Mouse (Mus musculus): ENCODE data around the gene Pdpn. TPM values are rescaled to one million over a fixed set of nuclear protein-coding genes. Genes with fewer than 3 reads are reported as not detected.

Gene Pdpn
- polyA plus RNA-seq, 1 experiment, result 179 TPM

- no peaks in the 10 kb centered on the region for H3K27me3 ChIP-seq (ENCODE audit: control insufficient read depth, insufficient read depth, low read length, poor library complexity, severe bottlenecking)
- no peak overlapping the region for H3K4me3 ChIP-seq (ENCODE audit: low read depth, low read length)
- no peak for TF ChIP-seq POLR2A (IDR thresholded peaks at IDR 0.05; ENCODE audit: insufficient read depth, low read length)
- TF ChIP-seq CTCF (IDR thresholded peaks at IDR 0.05; ENCODE audit: low read depth, low read length), result no peak
- no peak for TF ChIP-seq EP300 (IDR thresholded peaks at IDR 0.05; ENCODE audit: insufficient read depth, low read depth, low read length)
Observed at GRCm38 (mm10) chr4:143253356-143253755, 46.0 kb downstream of the Pdpn start.

GRCm38 (mm10) chr4:143248050-143248449 is 51.3 kb downstream of the Pdpn start:
- Histone ChIP-seq H3K9ac (ENCODE audit: low read depth, poor library complexity, severe bottlenecking) (no peak overlapping the region), H3K4me1 (ENCODE audit: control insufficient read depth, insufficient read depth, low read length) (no peaks in the 10 kb centered on the region), H3K9me3 (replicated peaks; ENCODE audit: control insufficient read depth, insufficient read depth, low read length, poor library complexity, severe bottlenecking) (no peaks in the 10 kb centered on the region), H3K4me3 (ENCODE audit: low read depth, low read length) (no peak overlapping the region), H3K36me3 (ENCODE audit: control insufficient read depth, insufficient read depth, low read length, poor library complexity, severe bottlenecking) (no peaks in the 10 kb centered on the region), H3K27ac (ENCODE audit: insufficient read depth, low read length) (no peak overlapping the region), H3K27me3 (ENCODE audit: control insufficient read depth, insufficient read depth, low read length, poor library complexity, severe bottlenecking) (no peaks in the 10 kb centered on the region)
- TF ChIP-seq CTCF (IDR thresholded peaks at IDR 0.05; ENCODE audit: low read depth, low read length), result peak; percentile 77
- TF ChIP-seq EP300 (IDR thresholded peaks at IDR 0.05; ENCODE audit: insufficient read depth, low read depth, low read length), result no peak

More at GRCm38 (mm10) chr4:143253356-143253755, 46.0 kb downstream of the Pdpn start:
- no peaks in the 10 kb centered on the region for H3K9me3 ChIP-seq (replicated peaks; ENCODE audit: control insufficient read depth, insufficient read depth, low read length, poor library complexity, severe bottlenecking)
- H3K4me1 ChIP-seq (ENCODE audit: control insufficient read depth, insufficient read depth, low read length), result no peaks in the 10 kb centered on the region
- H3K36me3 ChIP-seq (ENCODE audit: control insufficient read depth, insufficient read depth, low read length, poor library complexity, severe bottlenecking), result no peaks in the 10 kb centered on the region
- H3K9ac ChIP-seq (ENCODE audit: low read depth, poor library complexity, severe bottlenecking), result no peak overlapping the region
- H3K27ac ChIP-seq (ENCODE audit: insufficient read depth, low read length), result no peak overlapping the region

- no peak for TF ChIP-seq CTCF (IDR thresholded peaks at IDR 0.05; ENCODE audit: low read depth, low read length)
- peak; percentile 51 for TF ChIP-seq POLR2A (IDR thresholded peaks at IDR 0.05; ENCODE audit: insufficient read depth, low read length)
- no peaks in the 10 kb centered on the region for H3K9me3 ChIP-seq (replicated peaks; ENCODE audit: control insufficient read depth, insufficient read depth, low read length, poor library complexity, severe bottlenecking)
Observed at GRCm38 (mm10) chr4:143241294-143241693, 58.1 kb downstream of the Pdpn start.

GRCm38 (mm10) chr4:143239615-143240201 is 59.7 kb downstream of the Pdpn start:
- Histone ChIP-seq H3K9me3 (replicated peaks; ENCODE audit: control insufficient read depth, insufficient read depth, low read length, poor library complexity, severe bottlenecking) (no peaks in the 10 kb centered on the region), H3K27me3 (ENCODE audit: control insufficient read depth, insufficient read depth, low read length, poor library complexity, severe bottlenecking) (no peaks in the 10 kb centered on the region), H3K27ac (ENCODE audit: insufficient read depth, low read length) (peak overlapping the region; percentile 99), H3K4me3 (ENCODE audit: low read depth, low read length) (peak overlapping the region; percentile 44), H3K9ac (ENCODE audit: low read depth, poor library complexity, severe bottlenecking) (peak overlapping the region; percentile 83), H3K36me3 (ENCODE audit: control insufficient read depth, insufficient read depth, low read length, poor library complexity, severe bottlenecking) (no peaks in the 10 kb centered on the region), H3K4me1 (ENCODE audit: control insufficient read depth, insufficient read depth, low read length) (peaks cover 2% of the 10 kb centered on the region)
- TF ChIP-seq CTCF (IDR thresholded peaks at IDR 0.05; ENCODE audit: low read depth, low read length) (no peak), EP300 (IDR thresholded peaks at IDR 0.05; ENCODE audit: insufficient read depth, low read depth, low read length) (no peak), POLR2A (IDR thresholded peaks at IDR 0.05; ENCODE audit: insufficient read depth, low read length) (peak; percentile 29)

More at GRCm38 (mm10) chr4:143241294-143241693, 58.1 kb downstream of the Pdpn start:
- Histone ChIP-seq H3K27ac (ENCODE audit: insufficient read depth, low read length) (peak overlapping the region; percentile 64), H3K27me3 (ENCODE audit: control insufficient read depth, insufficient read depth, low read length, poor library complexity, severe bottlenecking) (no peaks in the 10 kb centered on the region), H3K4me3 (ENCODE audit: low read depth, low read length) (peak overlapping the region; percentile 65), H3K4me1 (ENCODE audit: control insufficient read depth, insufficient read depth, low read length) (peaks cover 2% of the 10 kb centered on the region), H3K36me3 (ENCODE audit: control insufficient read depth, insufficient read depth, low read length, poor library complexity, severe bottlenecking) (no peaks in the 10 kb centered on the region), H3K9ac (ENCODE audit: low read depth, poor library complexity, severe bottlenecking) (peak overlapping the region; percentile 49; the same call in 1 of the 2 replicates)

GRCm38 (mm10) chr4:143239117-143239516 is 60.2 kb downstream of the Pdpn start:
- Histone ChIP-seq H3K27me3 (ENCODE audit: control insufficient read depth, insufficient read depth, low read length, poor library complexity, severe bottlenecking) (no peaks in the 10 kb centered on the region), H3K36me3 (ENCODE audit: control insufficient read depth, insufficient read depth, low read length, poor library complexity, severe bottlenecking) (no peaks in the 10 kb centered on the region), H3K4me3 (ENCODE audit: low read depth, low read length) (peak overlapping the region; percentile 20), H3K9ac (ENCODE audit: low read depth, poor library complexity, severe bottlenecking) (peak overlapping the region; percentile 83), H3K4me1 (ENCODE audit: control insufficient read depth, insufficient read depth, low read length) (peaks cover 2% of the 10 kb centered on the region), H3K27ac (ENCODE audit: insufficient read depth, low read length) (peak overlapping the region; percentile 99), H3K9me3 (replicated peaks; ENCODE audit: control insufficient read depth, insufficient read depth, low read length, poor library complexity, severe bottlenecking) (no peaks in the 10 kb centered on the region)
- TF ChIP-seq CTCF (IDR thresholded peaks at IDR 0.05; ENCODE audit: low read depth, low read length) (no peak), POLR2A (IDR thresholded peaks at IDR 0.05; ENCODE audit: insufficient read depth, low read length) (no peak), EP300 (IDR thresholded peaks at IDR 0.05; ENCODE audit: insufficient read depth, low read depth, low read length) (no peak)

- Histone ChIP-seq H3K9me3 (replicated peaks; ENCODE audit: control insufficient read depth, insufficient read depth, low read length, poor library complexity, severe bottlenecking) (no peaks in the 10 kb centered on the region), H3K27me3 (ENCODE audit: control insufficient read depth, insufficient read depth, low read length, poor library complexity, severe bottlenecking) (no peaks in the 10 kb centered on the region), H3K9ac (ENCODE audit: low read depth, poor library complexity, severe bottlenecking) (peak overlapping the region; percentile 83), H3K4me3 (ENCODE audit: low read depth, low read length) (no peak overlapping the region), H3K4me1 (ENCODE audit: control insufficient read depth, insufficient read depth, low read length) (peaks cover 2% of the 10 kb centered on the region), H3K36me3 (ENCODE audit: control insufficient read depth, insufficient read depth, low read length, poor library complexity, severe bottlenecking) (no peaks in the 10 kb centered on the region), H3K27ac (ENCODE audit: insufficient read depth, low read length) (peak overlapping the region; percentile 99)
- TF ChIP-seq EP300 (IDR thresholded peaks at IDR 0.05; ENCODE audit: insufficient read depth, low read depth, low read length) (peak; percentile 94), CTCF (IDR thresholded peaks at IDR 0.05; ENCODE audit: low read depth, low read length) (peak; percentile 50), POLR2A (IDR thresholded peaks at IDR 0.05; ENCODE audit: insufficient read depth, low read length) (no peak)
Observed at GRCm38 (mm10) chr4:143238241-143239031, 60.9 kb downstream of the Pdpn start.
